Mouse (Mus musculus): ENCODE results near the gene Fubp1. TPM values are rescaled to one million over a fixed set of nuclear protein-coding genes. Genes with fewer than 3 reads are reported as not detected.

The Fubp1 gene
- polyA plus RNA-seq, 1 experiment from 2014 or later, result 74.9 TPM

- Histone ChIP-seq H3K4me1 (ENCODE audit: insufficient read depth, low read depth, low read length) (no peaks in the 10 kb centered on the region), H3K9me3 (ENCODE audit: low read length) (no peaks in the 10 kb centered on the region), H3K36me3 (ENCODE audit: insufficient read depth, low read length) (no peaks in the 10 kb centered on the region), H3K27ac (ENCODE audit: low read length) (no peak overlapping the region), H3K4me2 (replicated peaks; ENCODE audit: low read depth, low read length) (no peak overlapping the region), H3K4me3 (ENCODE audit: low read depth, low read length) (no peak overlapping the region), H3K9ac (replicated peaks; ENCODE audit: low read depth) (no peak overlapping the region), H3K27me3 (replicated peaks; ENCODE audit: insufficient read depth, low read length) (no peaks in the 10 kb centered on the region)
- peak; percentile 84 for DNase-seq (ENCODE audit: low spot score)
- 66% methylated on average over 10 of the region's 10 CpGs for WGBS
- TF ChIP-seq EP300 (IDR thresholded peaks at IDR 0.05), result no peak
- no peak for TF ChIP-seq CTCF (IDR thresholded peaks at IDR 0.05)
- peak; percentile 95 for ATAC-seq
Observed at GRCm38 (mm10) chr3:152271071-152271710, 61.0 kb downstream of the Fubp1 start.

DNA sequence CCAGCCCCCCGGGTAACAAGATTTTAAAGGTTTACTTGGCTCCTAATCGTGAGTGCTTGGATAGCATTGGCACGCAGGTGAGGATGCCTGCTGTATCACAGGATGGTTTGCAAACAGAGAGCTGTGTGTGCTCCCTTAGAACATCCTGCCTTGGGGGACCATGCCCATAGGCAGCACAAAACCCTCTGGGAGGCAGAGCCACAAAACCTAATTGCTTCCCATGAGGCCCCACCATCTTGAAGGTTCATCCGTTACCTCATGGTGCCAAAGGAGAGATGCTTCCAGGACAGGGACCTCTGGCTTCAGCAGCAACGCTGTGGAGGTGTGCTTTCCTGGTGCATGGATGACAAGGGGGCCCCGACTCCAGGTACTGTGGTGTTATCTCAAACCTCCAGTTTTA lies 61.7 kb downstream of the Fubp1 start:
- Histone ChIP-seq H3K9ac (replicated peaks; ENCODE audit: low read depth) (no peak overlapping the region), H3K4me1 (ENCODE audit: insufficient read depth, low read depth, low read length) (no peaks in the 10 kb centered on the region), H3K36me3 (ENCODE audit: insufficient read depth, low read length) (no peaks in the 10 kb centered on the region), H3K4me2 (replicated peaks; ENCODE audit: low read depth, low read length) (no peak overlapping the region), H3K9me3 (ENCODE audit: low read length) (no peaks in the 10 kb centered on the region), H3K27me3 (replicated peaks; ENCODE audit: insufficient read depth, low read length) (no peaks in the 10 kb centered on the region), H3K27ac (ENCODE audit: low read length) (no peak overlapping the region), H3K4me3 (ENCODE audit: low read depth, low read length) (no peak overlapping the region)
- no peak for ATAC-seq
- TF ChIP-seq EP300 (IDR thresholded peaks at IDR 0.05) (no peak), CTCF (IDR thresholded peaks at IDR 0.05) (no peak)
- no peak for DNase-seq (ENCODE audit: low spot score)
- WGBS, result 61% methylated on average over 6 of the region's 6 CpGs

DNA sequence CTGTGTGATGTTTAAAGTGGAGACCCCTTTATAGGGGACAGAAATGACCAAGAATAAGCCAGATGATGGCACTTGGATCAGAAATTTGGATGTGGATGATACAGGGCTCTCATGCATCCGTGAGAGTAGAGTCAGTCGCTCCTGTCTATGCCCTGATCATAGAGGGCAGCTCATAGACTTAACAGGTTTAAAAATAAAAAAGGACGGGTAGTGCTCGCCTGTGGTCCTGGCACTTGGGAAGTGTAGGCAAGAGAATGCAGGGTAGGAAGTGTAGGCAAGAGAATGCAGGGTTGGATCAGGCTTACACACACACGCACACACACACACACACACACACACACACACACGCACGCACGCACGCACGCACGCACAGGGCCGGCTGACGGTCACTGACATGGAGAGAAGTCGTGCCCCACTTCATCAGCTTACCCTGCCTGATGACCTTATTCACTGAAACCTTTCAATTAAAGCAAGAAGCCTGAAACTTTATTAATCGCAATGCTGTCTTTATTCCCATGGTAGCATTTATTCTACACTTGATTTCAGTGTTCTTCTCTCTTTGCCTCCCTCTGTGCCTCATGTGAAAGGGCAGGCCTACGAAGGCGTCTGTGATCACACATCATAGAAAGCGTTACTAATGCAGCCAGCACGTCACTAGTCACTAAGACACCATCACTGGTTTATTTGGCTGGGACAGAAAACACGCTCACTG lies 62.9 kb downstream of the Fubp1 start:
- no peaks in the 10 kb centered on the region for H3K9me3 ChIP-seq (ENCODE audit: low read length)
- H3K4me3 ChIP-seq (ENCODE audit: low read depth, low read length), result no peak overlapping the region
- WGBS, result 79% methylated on average over 20 of the region's 20 CpGs
- H3K27me3 ChIP-seq (replicated peaks; ENCODE audit: insufficient read depth, low read length), result no peaks in the 10 kb centered on the region
- no peak overlapping the region for H3K4me2 ChIP-seq (replicated peaks; ENCODE audit: low read depth, low read length)
- no peak for TF ChIP-seq CTCF (IDR thresholded peaks at IDR 0.05)
- TF ChIP-seq EP300 (IDR thresholded peaks at IDR 0.05), result no peak
- no peak for DNase-seq (ENCODE audit: low spot score)
- H3K4me1 ChIP-seq (ENCODE audit: insufficient read depth, low read depth, low read length), result no peaks in the 10 kb centered on the region
- no peak for ATAC-seq
- H3K9ac ChIP-seq (replicated peaks; ENCODE audit: low read depth), result no peak overlapping the region
- no peak overlapping the region for H3K27ac ChIP-seq (ENCODE audit: low read length)
- no peaks in the 10 kb centered on the region for H3K36me3 ChIP-seq (ENCODE audit: insufficient read depth, low read length)

DNA sequence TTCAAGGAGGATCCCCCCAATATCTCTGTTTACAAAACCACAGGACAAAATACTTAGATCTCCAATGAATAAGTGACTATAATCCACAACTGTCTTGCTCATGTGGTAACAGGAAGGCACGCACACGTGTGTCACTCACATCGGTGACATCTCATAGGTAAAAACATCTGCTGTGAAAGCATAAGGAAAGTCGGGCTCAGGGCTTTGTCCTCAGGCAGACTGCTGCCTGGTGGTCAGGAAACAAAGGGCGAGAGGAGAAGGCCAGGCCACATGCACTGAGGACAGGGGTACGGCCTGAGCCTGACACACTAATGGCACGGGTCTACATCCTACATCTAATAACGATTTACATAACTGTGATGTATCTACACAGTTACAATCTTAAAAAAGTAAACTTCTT lies 64.8 kb downstream of the Fubp1 start:
- Histone ChIP-seq H3K27ac (ENCODE audit: low read length) (no peak overlapping the region), H3K4me1 (ENCODE audit: insufficient read depth, low read depth, low read length) (no peaks in the 10 kb centered on the region), H3K36me3 (ENCODE audit: insufficient read depth, low read length) (no peaks in the 10 kb centered on the region), H3K9me3 (ENCODE audit: low read length) (no peaks in the 10 kb centered on the region), H3K9ac (replicated peaks; ENCODE audit: low read depth) (no peak overlapping the region), H3K4me2 (replicated peaks; ENCODE audit: low read depth, low read length) (no peak overlapping the region), H3K4me3 (ENCODE audit: low read depth, low read length) (no peak overlapping the region), H3K27me3 (replicated peaks; ENCODE audit: insufficient read depth, low read length) (no peaks in the 10 kb centered on the region)
- TF ChIP-seq EP300 (IDR thresholded peaks at IDR 0.05) (no peak), CTCF (IDR thresholded peaks at IDR 0.05) (no peak)
- 73% methylated on average over 8 of the region's 8 CpGs for WGBS
- ATAC-seq (no peak), DNase-seq (ENCODE audit: low spot score) (no peak)

DNA sequence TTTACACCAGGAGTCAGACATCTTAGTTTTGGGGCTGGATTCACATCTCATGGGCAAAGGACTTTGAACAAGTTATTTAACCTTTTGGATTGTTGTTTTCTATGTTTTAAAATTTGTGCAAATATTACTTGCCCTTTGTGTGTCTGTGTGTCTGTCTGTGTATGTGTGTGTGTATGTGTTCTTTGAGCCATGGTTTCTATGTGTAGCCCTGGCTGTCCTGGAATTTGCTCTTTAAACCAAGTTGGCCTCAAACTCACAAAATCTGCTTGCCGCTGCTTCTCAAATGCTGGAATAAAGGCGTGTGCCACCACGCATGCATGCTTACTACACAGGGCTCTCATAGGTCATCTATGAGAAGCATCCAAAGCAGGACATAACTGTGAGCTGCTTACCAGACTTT lies 66.7 kb downstream of the Fubp1 start:
- H3K27me3 ChIP-seq (replicated peaks; ENCODE audit: insufficient read depth, low read length), result no peaks in the 10 kb centered on the region
- H3K36me3 ChIP-seq (ENCODE audit: insufficient read depth, low read length), result no peaks in the 10 kb centered on the region
- no peaks in the 10 kb centered on the region for H3K4me1 ChIP-seq (ENCODE audit: insufficient read depth, low read depth, low read length)
- no peaks in the 10 kb centered on the region for H3K9me3 ChIP-seq (ENCODE audit: low read length)
- no peak overlapping the region for H3K4me3 ChIP-seq (ENCODE audit: low read depth, low read length)
- no peak overlapping the region for H3K9ac ChIP-seq (replicated peaks; ENCODE audit: low read depth)
- WGBS, result 95% methylated on average over 3 of the region's 3 CpGs
- TF ChIP-seq CTCF (IDR thresholded peaks at IDR 0.05) (no peak), EP300 (IDR thresholded peaks at IDR 0.05) (no peak)
- no peak for DNase-seq (ENCODE audit: low spot score)
- H3K27ac ChIP-seq (ENCODE audit: low read length), result no peak overlapping the region
- H3K4me2 ChIP-seq (replicated peaks; ENCODE audit: low read depth, low read length), result no peak overlapping the region
- ATAC-seq, result no peak

DNA sequence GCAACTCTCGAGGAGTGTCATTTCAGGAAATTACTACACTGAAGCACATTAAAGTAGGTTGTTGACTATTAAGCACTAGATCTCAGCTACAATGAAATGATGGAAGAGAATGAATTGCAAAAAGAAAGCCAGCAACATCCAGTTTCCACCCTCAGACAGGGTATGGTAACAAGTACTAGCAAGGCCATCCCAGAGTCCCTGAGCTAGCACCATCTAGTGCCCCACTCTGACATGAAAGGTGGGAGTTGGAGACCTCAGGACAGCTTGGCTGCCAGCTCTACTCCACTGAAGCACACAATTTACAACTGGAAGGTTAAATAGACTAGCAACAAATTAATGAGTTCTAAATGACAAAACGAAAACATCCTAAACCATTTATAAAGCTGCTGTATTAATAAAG lies 67.7 kb downstream of the Fubp1 start:
- Histone ChIP-seq H3K4me2 (replicated peaks; ENCODE audit: low read depth, low read length) (no peak overlapping the region), H3K9me3 (ENCODE audit: low read length) (no peaks in the 10 kb centered on the region), H3K27ac (ENCODE audit: low read length) (no peak overlapping the region), H3K27me3 (replicated peaks; ENCODE audit: insufficient read depth, low read length) (no peaks in the 10 kb centered on the region), H3K9ac (replicated peaks; ENCODE audit: low read depth) (no peak overlapping the region), H3K4me1 (ENCODE audit: insufficient read depth, low read depth, low read length) (no peaks in the 10 kb centered on the region), H3K36me3 (ENCODE audit: insufficient read depth, low read length) (no peaks in the 10 kb centered on the region), H3K4me3 (ENCODE audit: low read depth, low read length) (no peak overlapping the region)
- no peak for ATAC-seq
- WGBS, result 81% methylated on average over 2 of the region's 2 CpGs
- DNase-seq (ENCODE audit: low spot score), result no peak
- TF ChIP-seq EP300 (IDR thresholded peaks at IDR 0.05) (no peak), CTCF (IDR thresholded peaks at IDR 0.05) (no peak)
